Mouse (Mus musculus) hindbrain, embryonic 16.5 days (tissue): ENCODE data around the gene Tcf20. TPM values are rescaled to one million over a fixed set of nuclear protein-coding genes. Genes with fewer than 3 reads are reported as not detected.

Experiments used
- ATAC-seq: fragments of 200-750 bp; cut with Nextera tagmentation; 2 replicates; pipeline ENCODE4 v1.8.0; 2017; ENCODE audit warnings: moderate TSS enrichment, moderate library complexity
- H3K27ac ChIP-seq: fragments of 300-500 bp; sonication (generic); 2 replicates; pipeline ENCODE4 v1.5.1; 2014; ENCODE audit warnings: low read depth, mild to moderate bottlenecking, control low read depth, low read length, moderate library complexity
- H3K27me3 ChIP-seq: fragments of 300-500 bp; sonication (generic); replicated peaks from 2 replicates; pipeline ENCODE4 v1.6.1; 2014; ENCODE audit warnings: low read length; ENCODE audit not compliant: control insufficient read depth, insufficient read depth
- H3K36me3 ChIP-seq: fragments of 300-500 bp; sonication (generic); 2 replicates; pipeline ENCODE4 v1.6.1; 2014; ENCODE audit warnings: mild to moderate bottlenecking, low read length, moderate library complexity, mixed read lengths; ENCODE audit not compliant: control insufficient read depth, insufficient read depth
- H3K4me1 ChIP-seq: fragments of 300-500 bp; sonication (generic); 2 replicates; pipeline ENCODE4 v1.6.1; 2014; ENCODE audit warnings: low read depth, low read length; ENCODE audit not compliant: control insufficient read depth, insufficient read depth
- H3K4me2 ChIP-seq: fragments of 300-500 bp; sonication (generic); 2 replicates; pipeline ENCODE4 v1.6.1; 2014; ENCODE audit warnings: mild to moderate bottlenecking, low read length, control low read depth, moderate library complexity
- H3K4me3 ChIP-seq: fragments of 300-500 bp; sonication (generic); 2 replicates; pipeline ENCODE4 v1.5.1; 2014; ENCODE audit warnings: mild to moderate bottlenecking, low read length, control low read depth, moderate library complexity
- H3K9ac ChIP-seq: fragments of 300-500 bp; sonication (generic); 2 replicates; pipeline ENCODE4 v1.6.1; 2014; ENCODE audit warnings: low read depth, mild to moderate bottlenecking, control low read depth, low read length, moderate library complexity
- H3K9me3 ChIP-seq: fragments of 300-500 bp; sonication (generic); 2 replicates; pipeline ENCODE4 v1.6.1; 2014; ENCODE audit warnings: mild to moderate bottlenecking, low read length, moderate library complexity; ENCODE audit not compliant: control insufficient read depth
- WGBS: fragments of 180-500 bp; shearing (Covaris S2); extraction: QIAGEN DNeasy Blood & Tissue Kit; methylation state at CpG from one replicate; pipeline ENCODE4 v1.1.7; 2014; 5-methylcytosine and 5-hydroxymethylcytosine counted together
- polyA plus RNA-seq: library from polyadenylated mRNA; unstranded; fragments of >200 nt; fragmentation: Nextera tagmentation; extraction: Ambion mirVana; gene quantifications from 2 replicates; pipeline ENCODE4 v1.2.1, GENCODE M21; 2015

Tcf20 gene
- polyA plus RNA-seq, 1 experiment from 2014 or later, result 9.3 TPM

GRCm38 (mm10) chr15:82914455-82914854, 73.2 kb downstream of the Tcf20 start:
- peaks cover 45% of the 10 kb centered on the region for H3K4me1 ChIP-seq
- WGBS, result 69% methylated on average over 3 of the region's 3 CpGs
- H3K36me3 ChIP-seq, result no peaks in the 10 kb centered on the region
- no peak overlapping the region for H3K4me2 ChIP-seq
- no peak overlapping the region for H3K27ac ChIP-seq
- no peak for ATAC-seq
- H3K9me3 ChIP-seq, result no peaks in the 10 kb centered on the region
- H3K4me3 ChIP-seq, result no peak overlapping the region
- H3K9ac ChIP-seq, result no peak overlapping the region
- peaks cover 11% of the 10 kb centered on the region; the same call in 1 of the 2 replicates for H3K27me3 ChIP-seq

DNA sequence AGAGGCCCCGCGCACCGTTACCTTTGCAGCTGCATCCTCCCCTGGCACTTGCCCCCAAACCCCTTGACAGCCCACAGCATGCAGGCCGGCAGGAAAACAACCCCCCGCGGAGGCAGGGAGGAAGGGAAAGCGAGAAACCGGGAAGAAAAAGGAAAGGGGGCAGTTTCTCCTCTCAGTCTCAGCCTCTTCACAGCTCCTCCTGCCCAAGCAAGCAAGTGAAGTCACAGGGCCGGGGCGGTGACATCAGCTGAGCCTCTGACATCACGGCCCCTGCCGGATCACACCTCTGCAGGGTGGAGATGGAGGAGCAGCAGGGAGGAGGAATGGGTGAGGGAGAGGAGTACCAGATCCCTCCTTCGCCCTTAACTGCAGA, 75.7 kb downstream of the Tcf20 start:
- Histone ChIP-seq H3K27me3 (peaks cover 11% of the 10 kb centered on the region; the same call in 1 of the 2 replicates), H3K4me1 (peaks cover 27% of the 10 kb centered on the region), H3K4me3 (peak overlapping the region; percentile 37), H3K9me3 (no peaks in the 10 kb centered on the region), H3K4me2 (peak overlapping the region; percentile 78), H3K9ac (peak overlapping the region; percentile 65), H3K27ac (peak overlapping the region; percentile 37; the same call in 1 of the 2 replicates), H3K36me3 (no peaks in the 10 kb centered on the region)
- WGBS, result 3% methylated on average over 12 of the region's 13 CpGs
- no peak for ATAC-seq

- WGBS, result 5% methylated on average over 44 of the region's 44 CpGs
- Histone ChIP-seq H3K9ac (peak overlapping the region; percentile 65), H3K27me3 (peaks cover 11% of the 10 kb centered on the region; the same call in 1 of the 2 replicates), H3K27ac (peak overlapping the region; percentile 37; the same call in 1 of the 2 replicates), H3K4me1 (peaks cover 30% of the 10 kb centered on the region), H3K9me3 (no peaks in the 10 kb centered on the region), H3K36me3 (no peaks in the 10 kb centered on the region), H3K4me2 (peak overlapping the region; percentile 78), H3K4me3 (peak overlapping the region; percentile 37)
- peak; percentile 55 for ATAC-seq
Observed at GRCm38 (mm10) chr15:82911001-82911964, 76.4 kb downstream of the Tcf20 start.

- Histone ChIP-seq H3K27ac (no peak overlapping the region), H3K9ac (no peak overlapping the region), H3K9me3 (no peaks in the 10 kb centered on the region), H3K4me3 (no peak overlapping the region), H3K27me3 (peaks cover 8% of the 10 kb centered on the region; the same call in 1 of the 2 replicates), H3K4me1 (peaks cover 25% of the 10 kb centered on the region), H3K4me2 (no peak overlapping the region), H3K36me3 (no peaks in the 10 kb centered on the region)
- no peak for ATAC-seq
- WGBS, result 62% methylated on average over 2 of the region's 2 CpGs
Observed at GRCm38 (mm10) chr15:82910596-82910995, 77.1 kb downstream of the Tcf20 start.

DNA sequence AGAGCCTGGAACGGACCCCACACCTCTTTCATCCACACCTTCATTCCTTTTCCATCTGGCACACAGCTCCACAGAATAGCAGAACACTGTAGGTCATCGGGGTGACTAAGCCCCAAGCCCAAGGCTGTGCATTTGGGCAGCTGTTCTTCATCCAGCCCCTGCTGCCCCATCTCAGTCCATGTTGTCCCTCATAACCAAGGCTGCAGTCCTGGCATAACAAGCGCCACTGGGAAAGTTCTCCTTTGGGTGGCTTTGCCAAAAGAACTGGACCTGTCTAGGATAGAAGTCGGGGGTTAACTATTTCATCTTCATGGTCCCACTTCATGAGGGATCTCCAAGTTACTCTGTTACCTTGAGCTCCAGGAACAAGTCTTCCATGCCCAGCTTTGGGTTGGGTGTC, 77.9 kb downstream of the Tcf20 start:
- no peak overlapping the region for H3K4me2 ChIP-seq

DNA sequence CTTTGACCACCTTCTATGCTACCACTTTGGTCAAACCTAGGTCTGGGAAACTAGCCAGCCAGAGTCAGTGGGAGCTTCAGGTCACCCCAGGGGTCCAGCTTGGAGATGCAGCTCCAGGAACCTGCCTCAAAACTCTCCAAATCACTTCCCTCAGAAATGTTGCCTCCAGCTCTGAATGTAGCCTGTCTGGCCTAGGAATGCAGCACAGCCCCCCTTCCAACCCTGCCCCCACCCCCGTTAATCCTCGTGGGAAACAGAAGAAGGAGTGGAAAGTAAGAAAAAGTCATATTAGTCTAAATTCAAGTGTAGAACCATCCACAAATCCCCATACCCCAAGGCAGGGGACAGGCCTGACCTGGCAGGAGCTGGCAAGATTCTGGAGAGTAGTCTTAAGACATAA, 79.2 kb downstream of the Tcf20 start:
- Histone ChIP-seq H3K4me3 (no peak overlapping the region), H3K9ac (no peak overlapping the region), H3K4me1 (peaks cover 39% of the 10 kb centered on the region), H3K9me3 (no peaks in the 10 kb centered on the region), H3K4me2 (no peak overlapping the region), H3K36me3 (no peaks in the 10 kb centered on the region), H3K27me3 (0 out of 2 replicates have a peak, but pooled peaks cover 7% of the 10 kb centered on the region), H3K27ac (no peak overlapping the region)
- WGBS, result 39% methylated on average over 2 of the region's 2 CpGs
- no peak for ATAC-seq

More for the DNA sequence above, 77.9 kb downstream of the Tcf20 start:
- Histone ChIP-seq H3K27ac (no peak overlapping the region), H3K9me3 (no peaks in the 10 kb centered on the region), H3K9ac (no peak overlapping the region), H3K4me3 (no peak overlapping the region), H3K27me3 (0 out of 2 replicates have a peak, but pooled peaks cover 7% of the 10 kb centered on the region), H3K36me3 (no peaks in the 10 kb centered on the region), H3K4me1 (peaks cover 28% of the 10 kb centered on the region)
- 89% methylated on average over 4 of the region's 4 CpGs for WGBS
- no peak for ATAC-seq

DNA sequence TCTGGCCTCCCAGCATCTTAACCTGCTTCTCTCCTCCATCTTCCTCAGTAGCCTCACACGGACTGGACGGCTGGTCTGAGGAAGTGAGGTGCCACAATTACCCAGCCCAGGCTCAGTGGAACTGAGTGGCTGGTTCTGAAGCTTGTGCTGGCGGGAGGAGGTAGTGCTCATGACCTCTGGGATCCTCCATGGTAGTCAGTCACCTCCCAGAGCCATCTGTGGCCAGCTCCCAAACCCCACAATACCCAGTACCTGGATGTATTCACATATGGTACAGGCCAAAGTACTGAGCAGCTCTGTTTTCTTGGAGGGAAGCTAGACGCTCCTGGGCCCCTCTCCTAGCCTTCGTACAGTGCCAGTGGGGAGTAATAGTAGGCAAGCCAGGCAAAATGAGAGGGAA, 80.4 kb downstream of the Tcf20 start:
- Histone ChIP-seq H3K4me1 (peaks cover 37% of the 10 kb centered on the region), H3K9ac (no peak overlapping the region)
- ATAC-seq, result no peak

GRCm38 (mm10) chr15:82906574-82907061, 81.1 kb downstream of the Tcf20 start:
- 54% methylated on average over 7 of the region's 7 CpGs for WGBS
- no peaks in the 10 kb centered on the region for H3K36me3 ChIP-seq
- no peak overlapping the region for H3K9ac ChIP-seq
- H3K27me3 ChIP-seq, result 0 out of 2 replicates have a peak, but pooled peaks cover 2% of the 10 kb centered on the region
- no peak overlapping the region for H3K4me3 ChIP-seq
- H3K27ac ChIP-seq, result no peak overlapping the region
- no peaks in the 10 kb centered on the region for H3K9me3 ChIP-seq
- peaks cover 33% of the 10 kb centered on the region for H3K4me1 ChIP-seq
- no peak overlapping the region for H3K4me2 ChIP-seq
- ATAC-seq, result no peak

More for the DNA sequence above, 80.4 kb downstream of the Tcf20 start:
- Histone ChIP-seq H3K27ac (no peak overlapping the region), H3K4me3 (no peak overlapping the region), H3K27me3 (0 out of 2 replicates have a peak, but pooled peaks cover 2% of the 10 kb centered on the region), H3K9me3 (no peaks in the 10 kb centered on the region), H3K4me2 (no peak overlapping the region), H3K36me3 (no peaks in the 10 kb centered on the region)
- WGBS, result 75% methylated on average over 5 of the region's 5 CpGs
